Mouse (Mus musculus) ovary, adult 18-20 months (tissue): Measurements from ENCODE around the gene Pmch.

ENCODE experiments used
- DNase-seq: peaks from one replicate; pipeline ENCODE4 v3.0.0; 2022; ENCODE audit warnings: low spot score, mixed read lengths

The Pmch gene

GRCm38 (mm10) chr10:88090772-88091171 lies at the start of gene Pmch:
Gene Pmch, plus strand, starts transcription at chr10:88091072.
- DNase-seq = no peak

GRCm38 (mm10) chr10:88044297-88044696 lies 46.6 kb upstream of the Pmch start:
- no peak for DNase-seq

GRCm38 (mm10) chr10:88046098-88046771 lies 44.6 kb upstream of the Pmch start:
- no peak for DNase-seq

- DNase-seq = no peak
These were observed 36.5 kb upstream of the Pmch start for GRCm38 (mm10) chr10:88054233-88054985.

GRCm38 (mm10) chr10:88056950-88057649 lies 33.8 kb upstream of the Pmch start:
- peak; percentile 2 for DNase-seq

GRCm38 (mm10) chr10:88063436-88063835 lies 27.4 kb upstream of the Pmch start:
- no peak for DNase-seq

- no peak for DNase-seq
These were observed 26.0 kb upstream of the Pmch start for GRCm38 (mm10) chr10:88064872-88065271.

- DNase-seq = no peak
These were observed 23.5 kb upstream of the Pmch start for GRCm38 (mm10) chr10:88067377-88067776.

- no peak for DNase-seq
These were observed 15.3 kb downstream of the Pmch start for GRCm38 (mm10) chr10:88106169-88106568.

GRCm38 (mm10) chr10:88113290-88113689 lies 22.4 kb downstream of the Pmch start:
- DNase-seq = no peak

- DNase-seq = no peak
These were observed 28.8 kb downstream of the Pmch start for GRCm38 (mm10) chr10:88119721-88120120.

GRCm38 (mm10) chr10:88135630-88136029 lies 44.8 kb downstream of the Pmch start:
- DNase-seq = no peak
